Mouse (Mus musculus) kidney, embryonic 16.5 days (tissue): ENCODE data around the gene Vax1. TPM values are rescaled to one million over a fixed set of nuclear protein-coding genes. Genes with fewer than 3 reads are reported as not detected.

Experiments used
- ATAC-seq: fragments of 200-750 bp; cut with Nextera tagmentation; 2 replicates; pipeline ENCODE4 v1.8.0; 2017; ENCODE audit warnings: moderate TSS enrichment; ENCODE audit not compliant: low FRiP score, low TSS enrichment
- H3K27ac ChIP-seq: fragments of 300-500 bp; sonication (generic); 2 replicates; pipeline ENCODE4 v1.5.1; 2014; ENCODE audit warnings: low read length
- H3K27me3 ChIP-seq: fragments of 300-500 bp; sonication (generic); 2 replicates; pipeline ENCODE4 v1.6.1; 2014; ENCODE audit warnings: low read length, control low read depth, mixed read lengths; ENCODE audit not compliant: insufficient read depth
- H3K36me3 ChIP-seq: fragments of 300-500 bp; sonication (generic); 2 replicates; pipeline ENCODE4 v1.6.1; 2014; ENCODE audit warnings: low read length, control low read depth, mixed read lengths; ENCODE audit not compliant: insufficient read depth
- H3K4me1 ChIP-seq: fragments of 300-500 bp; sonication (generic); 2 replicates; pipeline ENCODE4 v1.6.1; 2014; ENCODE audit warnings: low read length, control low read depth, mixed read lengths; ENCODE audit not compliant: insufficient read depth
- H3K4me2 ChIP-seq: fragments of 300-500 bp; sonication (generic); replicated peaks from 2 replicates; pipeline ENCODE4 v1.6.1; 2014; ENCODE audit warnings: low read depth, low read length
- H3K4me3 ChIP-seq: fragments of 300-500 bp; sonication (generic); 2 replicates; pipeline ENCODE4 v1.5.1; 2014; ENCODE audit warnings: mild to moderate bottlenecking, low read length
- H3K9ac ChIP-seq: fragments of 300-500 bp; sonication (generic); replicated peaks from 2 replicates; pipeline ENCODE4 v1.6.1; 2014; ENCODE audit warnings: low read length
- H3K9me3 ChIP-seq: fragments of 300-500 bp; sonication (generic); 2 replicates; pipeline ENCODE4 v1.6.1; 2016; ENCODE audit warnings: low read length, control low read depth
- WGBS: fragments of 180-500 bp; shearing (Covaris S2); extraction: QIAGEN DNeasy Blood & Tissue Kit; methylation state at CpG from one replicate; pipeline ENCODE4 v1.1.7; 2014; 5-methylcytosine and 5-hydroxymethylcytosine counted together
- polyA plus RNA-seq: library from polyadenylated mRNA; unstranded; fragments of >200 nt; fragmentation: Nextera tagmentation; extraction: Ambion mirVana; gene quantifications from 2 replicates; pipeline ENCODE4 v1.2.1, GENCODE M21; 2015

Vax1 gene
- not detected in 2 replicates for polyA plus RNA-seq

DNA sequence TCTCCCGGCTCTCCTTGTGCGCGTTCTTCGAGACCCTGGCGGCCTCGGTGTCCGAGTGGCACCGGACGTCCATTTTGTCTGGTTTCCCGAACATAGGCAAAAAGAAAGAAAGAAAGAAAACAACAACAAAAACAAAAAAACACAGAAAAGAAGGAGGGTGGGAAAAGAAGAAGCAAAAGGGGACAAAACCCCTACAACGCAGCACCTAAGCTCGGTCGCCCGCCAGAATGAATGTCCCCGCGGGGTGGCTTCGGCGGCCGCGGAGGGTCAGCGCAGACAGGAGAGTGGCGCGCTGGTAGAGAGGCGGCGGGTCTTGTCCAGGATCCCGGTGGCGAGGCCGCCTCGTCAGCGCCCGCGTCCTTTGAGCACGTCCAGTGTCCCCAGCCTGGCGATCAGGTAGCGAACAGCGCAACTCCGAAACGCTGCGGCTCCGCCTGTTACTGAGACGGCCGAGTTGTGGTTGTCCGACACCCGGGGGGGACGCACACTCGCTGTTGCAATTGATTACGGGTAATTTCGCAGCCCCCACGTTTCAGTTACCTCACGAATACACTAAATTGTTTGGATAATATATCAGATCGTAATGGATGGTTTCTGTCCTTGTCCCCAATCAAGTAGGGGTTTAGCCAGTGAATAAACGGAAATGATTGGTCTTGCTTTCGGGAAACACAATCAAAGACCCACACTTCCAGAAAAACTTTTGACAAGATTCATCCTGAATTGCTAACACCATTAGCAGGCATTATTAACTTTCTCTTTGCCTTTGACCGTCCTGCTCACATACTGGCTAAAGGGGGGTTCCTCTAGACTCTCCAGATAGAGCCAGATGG lies at the start of gene Vax1:
Gene Vax1 (minus strand): TSS at position 121 of the 830 bp plus-strand sequence.
- H3K27me3 ChIP-seq: peaks cover 98% of the 10 kb centered on the region
- WGBS: under 1% methylated on average over 54 of the region's 54 CpGs
- H3K9me3 ChIP-seq: no peaks in the 10 kb centered on the region
- H3K36me3 ChIP-seq: no peaks in the 10 kb centered on the region
- peaks cover 30% of the 10 kb centered on the region for H3K4me1 ChIP-seq
- no peak for ATAC-seq
- peak within 1 kb of the TSS; percentile 32 for H3K4me3 ChIP-seq
- H3K4me2 ChIP-seq: peak within 1 kb of the TSS; percentile 19
- H3K9ac ChIP-seq: no peak within 1 kb of the TSS
- H3K27ac ChIP-seq: no peak within 1 kb of the TSS

DNA sequence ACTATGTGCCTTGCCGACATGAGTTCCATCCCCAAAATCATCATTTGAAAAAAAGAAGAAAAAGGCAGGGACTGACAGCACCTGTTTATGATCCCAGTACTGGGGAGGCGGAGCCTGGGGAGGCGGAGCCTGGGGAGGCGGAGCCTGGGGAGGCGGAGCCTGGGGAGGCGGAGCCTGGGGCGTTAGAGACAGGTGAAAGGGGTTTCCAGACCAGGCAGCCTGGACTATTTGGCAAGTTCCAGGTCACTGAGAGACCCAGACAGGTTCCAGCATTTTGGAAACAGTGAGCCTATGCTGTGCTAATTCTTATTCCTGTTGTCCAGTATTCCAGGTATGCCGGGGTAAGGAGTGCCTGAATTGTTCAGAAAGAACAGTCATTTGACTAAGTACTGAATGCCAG lies 49.1 kb upstream of the Vax1 start, which contains the start of gene Kcnk18:
Gene Kcnk18 (plus strand): TSS at position 224 of the 400 bp plus-strand sequence.
- Histone ChIP-seq H3K4me3 (no peak within 1 kb of the TSS), H3K9me3 (no peaks in the 10 kb centered on the region), H3K27me3 (no peaks in the 10 kb centered on the region), H3K9ac (no peak within 1 kb of the TSS), H3K4me2 (no peak within 1 kb of the TSS), H3K4me1 (no peaks in the 10 kb centered on the region), H3K27ac (no peak within 1 kb of the TSS), H3K36me3 (no peaks in the 10 kb centered on the region)
- WGBS: 71% methylated on average over 8 of the region's 8 CpGs
- ATAC-seq: no peak

DNA sequence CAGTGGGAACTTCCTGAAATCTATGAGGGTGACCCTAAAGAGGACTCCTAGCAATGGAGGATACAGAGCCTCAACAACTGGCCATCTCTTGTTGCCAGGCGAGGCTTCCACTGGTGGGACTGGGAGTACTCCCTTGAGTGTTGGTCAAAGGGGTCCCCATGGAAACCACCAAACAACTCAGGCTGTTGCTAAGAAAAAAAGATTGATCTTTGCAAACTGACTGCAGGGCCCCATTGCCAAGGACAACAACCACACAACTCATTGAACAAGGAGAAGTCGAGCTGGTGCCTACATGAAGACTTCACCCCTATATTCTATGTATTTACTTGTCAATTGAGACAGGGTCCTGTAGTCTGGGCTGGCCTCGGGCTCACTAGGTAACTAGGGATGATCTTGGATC lies 47.0 kb upstream of the Vax1 start:
- H3K4me3 ChIP-seq: no peak overlapping the region
- H3K9ac ChIP-seq: no peak overlapping the region
- no peaks in the 10 kb centered on the region for H3K4me1 ChIP-seq
- H3K36me3 ChIP-seq: no peaks in the 10 kb centered on the region
- WGBS: 87% methylated on average over 3 of the region's 3 CpGs
- no peaks in the 10 kb centered on the region for H3K9me3 ChIP-seq
- no peak overlapping the region for H3K27ac ChIP-seq
- no peak overlapping the region for H3K4me2 ChIP-seq
- no peak for ATAC-seq
- no peaks in the 10 kb centered on the region for H3K27me3 ChIP-seq

DNA sequence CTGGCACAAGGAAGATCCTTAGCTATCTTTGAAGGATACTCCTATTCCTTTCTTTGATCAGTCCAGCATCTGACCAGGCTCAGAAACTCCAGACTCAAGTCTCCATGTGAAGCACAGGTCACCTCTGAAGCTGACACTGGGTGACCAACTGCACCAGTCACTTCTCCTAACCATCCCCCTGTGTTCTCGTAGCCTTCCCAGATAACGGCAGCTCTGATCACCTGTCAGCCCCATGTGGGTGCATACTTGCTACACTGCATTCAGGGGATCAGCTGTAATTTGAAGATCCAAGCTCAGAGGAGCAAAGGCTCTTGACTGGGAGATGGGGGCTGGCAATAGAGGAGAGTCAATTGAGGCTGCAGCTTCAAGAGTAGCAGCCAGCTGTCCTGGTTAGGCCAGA lies 39.1 kb upstream of the Vax1 start:
- Histone ChIP-seq H3K4me1 (no peaks in the 10 kb centered on the region), H3K4me2 (no peak overlapping the region), H3K27me3 (0 out of 2 replicates have a peak, but pooled peaks cover 3% of the 10 kb centered on the region), H3K27ac (no peak overlapping the region), H3K9ac (no peak overlapping the region), H3K4me3 (no peak overlapping the region), H3K36me3 (no peaks in the 10 kb centered on the region), H3K9me3 (no peaks in the 10 kb centered on the region)
- WGBS: 67% methylated on average over 2 of the region's 2 CpGs
- no peak for ATAC-seq

DNA sequence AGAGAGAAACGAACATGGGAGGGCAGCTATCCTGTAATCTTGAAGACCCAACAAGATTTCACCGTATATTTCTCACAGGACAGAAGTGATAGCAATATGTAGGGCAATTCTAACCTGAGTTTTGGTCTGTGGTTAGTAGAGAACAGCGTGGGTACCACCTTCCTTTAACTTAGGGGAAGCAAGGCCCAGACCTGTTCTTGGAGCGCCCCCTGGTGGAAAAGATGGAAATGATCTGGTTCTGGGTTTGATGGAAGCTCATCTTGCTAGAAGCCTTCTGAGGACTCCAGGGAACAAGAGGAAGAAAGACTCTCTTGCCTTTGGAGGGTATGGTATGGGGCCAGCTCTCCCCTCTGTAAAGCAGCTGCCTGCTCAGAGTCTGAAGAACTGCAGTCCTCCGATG lies 38.6 kb upstream of the Vax1 start:
- no peak for ATAC-seq
- H3K4me1 ChIP-seq: no peaks in the 10 kb centered on the region
- no peaks in the 10 kb centered on the region for H3K36me3 ChIP-seq
- H3K27me3 ChIP-seq: 0 out of 2 replicates have a peak, but pooled peaks cover 3% of the 10 kb centered on the region
- H3K4me2 ChIP-seq: no peak overlapping the region
- H3K4me3 ChIP-seq: no peak overlapping the region
- 24% methylated on average over 5 of the region's 5 CpGs for WGBS
- no peak overlapping the region for H3K27ac ChIP-seq
- no peaks in the 10 kb centered on the region for H3K9me3 ChIP-seq
- H3K9ac ChIP-seq: no peak overlapping the region

DNA sequence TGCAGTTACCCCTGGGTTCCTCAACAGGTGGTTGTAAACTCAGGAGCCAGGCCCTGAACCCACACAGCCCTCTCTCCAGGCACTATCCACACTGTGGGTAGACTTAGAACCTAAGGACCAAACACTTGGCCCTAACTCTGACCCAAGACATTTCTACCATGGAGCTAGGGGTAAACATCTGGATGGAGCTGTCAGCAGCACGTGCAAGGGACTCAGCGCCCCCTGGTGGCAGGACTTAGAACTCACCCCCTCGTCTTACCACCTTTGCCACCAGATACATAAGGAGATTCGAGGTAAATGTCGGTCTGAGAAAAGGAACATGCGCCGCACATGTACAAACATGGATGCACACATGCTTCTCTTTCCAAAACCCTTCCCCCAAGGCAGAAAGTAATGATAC lies 28.3 kb upstream of the Vax1 start:
- Histone ChIP-seq H3K4me2 (no peak overlapping the region), H3K27ac (no peak overlapping the region), H3K4me3 (no peak overlapping the region), H3K36me3 (no peaks in the 10 kb centered on the region), H3K4me1 (0 out of 2 replicates have a peak, but pooled peaks cover 5% of the 10 kb centered on the region), H3K9me3 (peaks cover 6% of the 10 kb centered on the region; the same call in 1 of the 2 replicates), H3K27me3 (peaks cover 54% of the 10 kb centered on the region), H3K9ac (no peak overlapping the region)
- ATAC-seq: no peak
- WGBS: 38% methylated on average over 7 of the region's 7 CpGs

GRCm38 (mm10) chr19:59196111-59196666 lies 26.3 kb upstream of the Vax1 start:
- Histone ChIP-seq H3K9me3 (peaks cover 6% of the 10 kb centered on the region; the same call in 1 of the 2 replicates), H3K36me3 (no peaks in the 10 kb centered on the region), H3K9ac (no peak overlapping the region), H3K27me3 (peaks cover 73% of the 10 kb centered on the region), H3K27ac (no peak overlapping the region), H3K4me3 (no peak overlapping the region), H3K4me1 (0 out of 2 replicates have a peak, but pooled peaks cover 5% of the 10 kb centered on the region), H3K4me2 (no peak overlapping the region)
- ATAC-seq: peak; percentile 90
- WGBS: 3% methylated on average over 15 of the region's 15 CpGs

- no peak overlapping the region for H3K9ac ChIP-seq
- no peaks in the 10 kb centered on the region for H3K36me3 ChIP-seq
- no peak for ATAC-seq
- H3K4me2 ChIP-seq: no peak overlapping the region
- H3K27ac ChIP-seq: no peak overlapping the region
- 0 out of 2 replicates have a peak, but pooled peaks cover 5% of the 10 kb centered on the region for H3K4me1 ChIP-seq
- WGBS: 4% methylated on average over 9 of the region's 9 CpGs
- peaks cover 82% of the 10 kb centered on the region for H3K27me3 ChIP-seq
- H3K4me3 ChIP-seq: no peak overlapping the region
- H3K9me3 ChIP-seq: peaks cover 6% of the 10 kb centered on the region; the same call in 1 of the 2 replicates
Observed at GRCm38 (mm10) chr19:59195181-59195770, 25.4 kb upstream of the Vax1 start.

DNA sequence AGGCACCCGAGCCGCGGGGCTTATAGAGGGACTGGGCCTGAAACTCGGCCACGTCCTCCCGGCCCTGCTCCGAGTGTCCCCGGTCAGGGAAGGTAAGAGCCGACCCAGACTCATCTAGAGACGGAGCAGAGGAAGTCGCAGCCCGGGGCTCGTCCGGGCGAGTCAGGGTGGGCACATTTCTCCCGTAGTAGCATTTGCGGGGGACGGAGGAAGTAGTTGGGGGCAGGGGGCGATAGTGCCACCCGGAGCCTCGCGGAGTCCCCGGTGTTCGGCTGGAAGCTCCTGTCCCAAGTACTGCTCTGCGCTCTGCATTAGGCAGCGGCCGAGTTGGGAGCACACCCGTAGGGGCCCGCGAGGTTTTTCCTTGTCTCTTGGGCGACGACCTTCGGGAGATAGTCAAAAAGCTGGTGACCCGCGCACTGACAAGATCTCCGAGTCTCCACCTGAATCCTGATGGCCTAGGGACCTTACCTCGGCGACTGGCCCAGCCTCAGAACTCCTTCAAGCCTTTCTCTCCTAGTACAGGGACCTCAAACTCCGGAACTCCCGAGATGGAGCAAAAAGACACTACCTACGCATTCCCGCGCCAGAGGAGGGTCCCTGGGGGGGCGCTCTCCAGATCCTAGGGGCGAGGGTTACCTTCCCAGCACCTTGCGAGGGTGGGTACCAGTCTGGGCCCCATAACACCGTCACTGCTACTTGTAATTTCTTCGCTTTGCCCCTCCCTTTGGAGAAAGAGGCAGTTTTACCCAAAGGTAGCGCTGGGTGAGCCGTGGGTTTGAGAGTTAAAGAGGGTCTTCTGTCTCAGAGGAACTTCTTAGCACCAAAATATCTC lies 24.3 kb upstream of the Vax1 start:
- under 1% methylated on average over 50 of the region's 50 CpGs for WGBS
- Histone ChIP-seq H3K4me1 (0 out of 2 replicates have a peak, but pooled peaks cover 5% of the 10 kb centered on the region), H3K9ac (no peak overlapping the region), H3K27ac (no peak overlapping the region), H3K9me3 (no peaks in the 10 kb centered on the region; the same call in 1 of the 2 replicates), H3K27me3 (peaks cover 88% of the 10 kb centered on the region), H3K4me2 (peak overlapping the region; percentile 34), H3K36me3 (no peaks in the 10 kb centered on the region), H3K4me3 (peak overlapping the region; percentile 29)
- no peak for ATAC-seq
